Mouse (Mus musculus) c-Kit-positive CD71-positive TER-119-positive erythroid progenitor cells, embryonic 14.5 days (primary cell): ENCODE results near the gene Cd163.
"Not testable (repeated sequence)": the region's sequence is repeated elsewhere in the genome, so short reads cannot be mapped to it uniquely, and the experiment has no call there.

Experiments
- DNase-seq: peaks from one replicate; pipeline ENCODE4 v3.0.0-alpha.2; 2013; ENCODE audit warnings: low spot score

Cd163 gene

GRCm38 (mm10) chr6:124304356-124304755, at the start of gene Cd163:
Gene Cd163 (plus strand): TSS chr6:124304656.
- no peak for DNase-seq

GRCm38 (mm10) chr6:124255721-124256470, 48.6 kb upstream of the Cd163 start:
- no peak for DNase-seq

- DNase-seq, result peak; percentile 39
Observed at GRCm38 (mm10) chr6:124260198-124260931, 44.1 kb upstream of the Cd163 start.

- peak; percentile 54 for DNase-seq
Observed at GRCm38 (mm10) chr6:124262696-124263095, 41.8 kb upstream of the Cd163 start.

GRCm38 (mm10) chr6:124273231-124273880, 31.1 kb upstream of the Cd163 start:
- DNase-seq, result no peak

- DNase-seq, result no peak
Observed at GRCm38 (mm10) chr6:124277641-124278040, 26.8 kb upstream of the Cd163 start.

GRCm38 (mm10) chr6:124278291-124278690, 26.2 kb upstream of the Cd163 start:
- DNase-seq, result no peak

GRCm38 (mm10) chr6:124282731-124283130, 21.7 kb upstream of the Cd163 start:
- no peak for DNase-seq

- DNase-seq, result not testable (repeated sequence)
Observed at GRCm38 (mm10) chr6:124297378-124297777, 7.1 kb upstream of the Cd163 start.

GRCm38 (mm10) chr6:124301447-124302192, 2.8 kb upstream of the Cd163 start:
- DNase-seq, result no peak

GRCm38 (mm10) chr6:124308935-124309334, 4.5 kb downstream of the Cd163 start:
- DNase-seq, result no peak

GRCm38 (mm10) chr6:124312292-124312691, 7.8 kb downstream of the Cd163 start:
- DNase-seq, result no peak

- no peak for DNase-seq
Observed at GRCm38 (mm10) chr6:124320371-124320770, 15.9 kb downstream of the Cd163 start.

GRCm38 (mm10) chr6:124321481-124322475, 17.3 kb downstream of the Cd163 start:
- DNase-seq, result no peak

- DNase-seq, result no peak
Observed at GRCm38 (mm10) chr6:124328394-124328991, 24.0 kb downstream of the Cd163 start.

GRCm38 (mm10) chr6:124329622-124330021, 25.2 kb downstream of the Cd163 start:
- peak; percentile 3 for DNase-seq

- DNase-seq, result no peak
Observed at GRCm38 (mm10) chr6:124345096-124345495, 40.6 kb downstream of the Cd163 start.

- no peak for DNase-seq
Observed at GRCm38 (mm10) chr6:124346613-124347012, 42.2 kb downstream of the Cd163 start.

GRCm38 (mm10) chr6:124353246-124353645, 48.8 kb downstream of the Cd163 start:
- no peak for DNase-seq

GRCm38 (mm10) chr6:124358953-124359352, 54.5 kb downstream of the Cd163 start:
- no peak for DNase-seq
